Mouse (Mus musculus) ES-Bruce4 (cell line): ENCODE results near the gene Bad. TPM values are rescaled to one million over a fixed set of nuclear protein-coding genes. Genes with fewer than 3 reads are reported as not detected.

Experiments
- H3K27ac ChIP-seq: 2 replicates; pipeline ENCODE4 v1.5.1; 2012; ENCODE audit warnings: low read length, inconsistent platforms; ENCODE audit not compliant: insufficient read depth
- H3K27me3 ChIP-seq: 2 replicates; pipeline ENCODE4 v1.6.1; 2012; ENCODE audit warnings: mild to moderate bottlenecking, low read length, inconsistent platforms; ENCODE audit not compliant: control insufficient read depth, poor library complexity, insufficient read depth, severe bottlenecking
- H3K36me3 ChIP-seq: 2 replicates; pipeline ENCODE4 v1.6.1; 2012; ENCODE audit warnings: inconsistent platforms, mild to moderate bottlenecking, low read length, moderate library complexity; ENCODE audit not compliant: control insufficient read depth, poor library complexity, insufficient read depth, severe bottlenecking
- H3K4me1 ChIP-seq: one replicate; pipeline ENCODE4 v1.8.1; 2011; ENCODE audit warnings: low read length; ENCODE audit not compliant: control insufficient read depth, insufficient read depth
- H3K4me3 ChIP-seq: 2 replicates; pipeline ENCODE4 v1.5.1; 2011; ENCODE audit warnings: low read depth, mild to moderate bottlenecking, low read length
- H3K9ac ChIP-seq: 2 replicates; pipeline ENCODE4 v1.6.1; 2012; ENCODE audit warnings: low read depth, mild to moderate bottlenecking, inconsistent platforms; ENCODE audit not compliant: poor library complexity, severe bottlenecking
- H3K9me3 ChIP-seq: replicated peaks from 2 replicates; pipeline ENCODE4 v1.6.1; 2012; ENCODE audit warnings: mild to moderate bottlenecking, low read length, inconsistent platforms; ENCODE audit not compliant: control insufficient read depth, poor library complexity, insufficient read depth, severe bottlenecking
- CTCF ChIP-seq: IDR thresholded peaks from one replicate; pipeline ENCODE4 v1.8.1; 2011; ENCODE audit warnings: low read depth, low read length
- EP300 ChIP-seq: IDR thresholded peaks from 2 replicates; pipeline ENCODE4 v1.6.1; 2011; ENCODE audit warnings: low read depth, low read length; ENCODE audit not compliant: insufficient read depth
- POLR2A ChIP-seq: IDR thresholded peaks from one replicate; pipeline ENCODE4 v1.8.1; 2011; ENCODE audit warnings: low read length; ENCODE audit not compliant: insufficient read depth
- polyA plus RNA-seq: library from polyadenylated mRNA; stranded (reverse); fragments of >200 nt; gene quantifications from 2 replicates; pipeline ENCODE4 v1.2.4, GENCODE M21; 2011; ENCODE audit warnings: low read depth; ENCODE audit not compliant: missing spikeins, insufficient read depth, insufficient read length

The Bad gene
- polyA plus RNA-seq, 1 experiment: 14.6 TPM

DNA sequence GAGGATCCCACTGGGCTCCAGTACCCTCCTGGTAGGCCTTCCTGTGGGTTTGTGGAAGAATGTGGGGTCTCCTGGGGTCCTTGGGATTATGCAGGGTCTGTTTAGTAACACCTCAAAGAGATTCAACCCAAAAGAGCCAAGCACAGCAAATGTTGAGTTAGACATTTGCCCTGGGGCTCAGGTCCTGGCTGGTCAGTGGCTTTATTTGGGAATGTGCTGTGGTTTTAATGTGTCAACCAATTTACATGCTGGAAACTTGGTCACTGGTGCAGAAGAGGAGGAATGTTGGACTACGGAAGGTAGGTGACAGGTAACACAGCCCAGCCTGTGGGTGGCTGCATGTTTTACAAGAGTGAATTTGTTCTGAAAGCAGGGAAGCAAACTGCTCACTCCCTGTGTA is 38.6 kb upstream of the Bad start:
- TF ChIP-seq CTCF (no peak), POLR2A (no peak), EP300 (no peak)
- H3K27me3 ChIP-seq: no peaks in the 10 kb centered on the region

DNA sequence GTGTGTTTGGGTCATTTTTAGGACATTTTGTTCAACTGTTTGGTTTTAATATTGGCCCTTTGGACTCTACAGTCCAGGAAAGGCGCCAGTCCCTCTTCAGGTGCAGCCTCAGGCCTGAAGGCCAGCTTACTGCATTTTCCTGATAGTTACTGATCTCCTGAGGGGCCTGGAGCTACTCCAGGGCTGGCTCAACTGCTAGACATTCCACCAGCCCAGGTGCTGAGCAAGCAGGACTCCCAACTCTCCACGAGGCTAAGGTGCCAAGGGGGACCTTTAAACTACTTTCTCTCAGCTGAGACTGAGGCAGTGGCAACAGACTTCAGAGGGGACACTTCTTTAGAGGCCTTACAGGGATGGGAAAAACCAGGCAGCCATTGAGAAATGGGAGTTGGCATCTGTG is 36.8 kb upstream of the Bad start:
- no peaks in the 10 kb centered on the region for H3K4me1 ChIP-seq
- H3K9me3 ChIP-seq: 0 out of 2 replicates have a peak, but pooled peaks cover 2% of the 10 kb centered on the region
- H3K36me3 ChIP-seq: peaks cover 7% of the 10 kb centered on the region; the same call in 1 of the 2 replicates
- no peaks in the 10 kb centered on the region for H3K27me3 ChIP-seq
- no peak overlapping the region for H3K9ac ChIP-seq
- H3K27ac ChIP-seq: no peak overlapping the region
- TF ChIP-seq CTCF (no peak), POLR2A (no peak), EP300 (no peak)
- no peak overlapping the region for H3K4me3 ChIP-seq

More for the DNA sequence above, 38.6 kb upstream of the Bad start:
- H3K27ac ChIP-seq: no peak overlapping the region
- no peaks in the 10 kb centered on the region for H3K4me1 ChIP-seq
- H3K9me3 ChIP-seq: 0 out of 2 replicates have a peak, but pooled peaks cover 6% of the 10 kb centered on the region
- no peak overlapping the region for H3K9ac ChIP-seq
- peaks cover 7% of the 10 kb centered on the region; the same call in 1 of the 2 replicates for H3K36me3 ChIP-seq
- H3K4me3 ChIP-seq: no peak overlapping the region

DNA sequence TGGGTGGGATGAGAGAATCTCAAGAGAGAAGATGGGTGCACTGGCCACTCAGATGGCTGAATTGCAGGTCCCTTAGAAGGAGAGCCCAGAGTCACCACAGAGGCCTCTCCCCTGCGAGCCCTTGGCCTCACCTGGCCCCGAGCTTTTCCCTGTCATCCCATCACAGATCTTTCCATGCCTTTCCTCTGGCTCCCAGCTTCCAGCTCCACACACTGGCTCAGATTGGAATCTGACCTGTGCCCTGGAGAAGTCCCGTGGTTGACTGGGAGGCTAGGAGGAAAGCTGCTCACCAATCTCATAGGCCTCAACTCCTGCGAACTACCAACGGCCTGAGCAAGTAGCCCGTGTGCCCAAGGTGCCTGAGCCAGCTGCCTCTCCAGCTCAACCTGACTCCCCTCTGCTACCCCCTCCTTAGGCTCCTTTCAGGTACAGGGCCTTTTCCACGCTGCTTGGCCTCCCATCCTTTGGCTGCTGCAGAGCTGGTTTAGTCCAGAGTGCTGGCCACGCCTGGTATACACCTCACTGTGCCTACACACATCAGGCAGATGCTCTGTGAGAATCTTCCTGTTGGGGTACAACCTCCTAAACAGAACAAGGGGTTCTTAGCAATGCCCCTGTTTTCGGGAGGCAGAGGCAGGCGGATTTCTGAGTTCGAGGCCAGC is 36.0 kb upstream of the Bad start:
- TF ChIP-seq EP300 (no peak), POLR2A (no peak), CTCF (no peak)
- H3K9ac ChIP-seq: no peak overlapping the region

DNA sequence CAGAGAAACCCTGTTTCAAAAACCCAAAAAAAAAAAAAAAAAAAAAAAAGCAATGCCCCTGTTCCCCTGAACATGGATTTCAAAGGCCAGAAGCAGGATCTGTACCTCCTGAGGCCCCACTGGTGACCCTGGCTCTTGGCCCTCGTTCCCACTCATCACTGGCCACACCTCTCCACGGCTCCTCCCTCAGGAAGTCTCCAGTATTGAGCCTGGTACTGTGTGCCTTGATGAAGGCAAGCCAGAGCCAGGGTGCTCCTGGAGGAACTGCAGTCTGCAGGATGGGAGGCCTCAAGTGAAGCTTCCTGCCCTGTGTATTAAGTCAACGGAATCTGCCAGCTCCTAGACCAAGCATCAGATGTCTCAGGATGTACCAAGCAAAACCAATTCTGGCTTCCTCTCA is 35.5 kb upstream of the Bad start:
- H3K9me3 ChIP-seq: no peaks in the 10 kb centered on the region
- no peak overlapping the region for H3K9ac ChIP-seq
- H3K27me3 ChIP-seq: no peaks in the 10 kb centered on the region
- peaks cover 7% of the 10 kb centered on the region; the same call in 1 of the 2 replicates for H3K36me3 ChIP-seq
- no peaks in the 10 kb centered on the region for H3K4me1 ChIP-seq
- H3K4me3 ChIP-seq: no peak overlapping the region
- TF ChIP-seq EP300: no peak
- TF ChIP-seq CTCF: no peak
- TF ChIP-seq POLR2A: no peak
- H3K27ac ChIP-seq: no peak overlapping the region

More for the DNA sequence above, 36.0 kb upstream of the Bad start:
- Histone ChIP-seq H3K27ac (no peak overlapping the region), H3K4me1 (no peaks in the 10 kb centered on the region), H3K27me3 (no peaks in the 10 kb centered on the region), H3K36me3 (peaks cover 7% of the 10 kb centered on the region; the same call in 1 of the 2 replicates), H3K9me3 (no peaks in the 10 kb centered on the region), H3K4me3 (no peak overlapping the region)

DNA sequence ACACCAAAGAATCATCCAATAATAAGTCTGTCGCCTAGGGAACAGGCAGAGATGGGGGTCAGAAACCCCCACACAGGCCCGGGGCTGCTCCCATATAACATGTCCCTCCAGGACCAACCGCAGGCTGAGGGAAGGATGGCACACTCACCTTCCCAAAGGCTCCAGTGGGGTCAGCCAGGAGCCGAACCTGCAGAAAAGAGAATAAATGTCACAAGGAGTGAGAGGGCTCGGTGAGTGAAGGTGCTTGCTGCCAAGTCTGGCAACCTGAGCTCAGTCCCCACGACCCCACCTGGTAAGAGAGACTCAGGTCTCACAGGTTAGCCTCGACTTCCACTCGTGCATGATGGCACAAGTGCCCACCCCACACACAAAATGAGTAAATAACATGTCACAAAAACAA is 34.6 kb upstream of the Bad start:
- Histone ChIP-seq H3K27ac (no peak overlapping the region), H3K27me3 (no peaks in the 10 kb centered on the region), H3K4me3 (no peak overlapping the region), H3K9me3 (no peaks in the 10 kb centered on the region), H3K4me1 (no peaks in the 10 kb centered on the region), H3K36me3 (peaks cover 10% of the 10 kb centered on the region; the same call in 1 of the 2 replicates), H3K9ac (no peak overlapping the region)
- TF ChIP-seq POLR2A (no peak), CTCF (no peak), EP300 (no peak)

DNA sequence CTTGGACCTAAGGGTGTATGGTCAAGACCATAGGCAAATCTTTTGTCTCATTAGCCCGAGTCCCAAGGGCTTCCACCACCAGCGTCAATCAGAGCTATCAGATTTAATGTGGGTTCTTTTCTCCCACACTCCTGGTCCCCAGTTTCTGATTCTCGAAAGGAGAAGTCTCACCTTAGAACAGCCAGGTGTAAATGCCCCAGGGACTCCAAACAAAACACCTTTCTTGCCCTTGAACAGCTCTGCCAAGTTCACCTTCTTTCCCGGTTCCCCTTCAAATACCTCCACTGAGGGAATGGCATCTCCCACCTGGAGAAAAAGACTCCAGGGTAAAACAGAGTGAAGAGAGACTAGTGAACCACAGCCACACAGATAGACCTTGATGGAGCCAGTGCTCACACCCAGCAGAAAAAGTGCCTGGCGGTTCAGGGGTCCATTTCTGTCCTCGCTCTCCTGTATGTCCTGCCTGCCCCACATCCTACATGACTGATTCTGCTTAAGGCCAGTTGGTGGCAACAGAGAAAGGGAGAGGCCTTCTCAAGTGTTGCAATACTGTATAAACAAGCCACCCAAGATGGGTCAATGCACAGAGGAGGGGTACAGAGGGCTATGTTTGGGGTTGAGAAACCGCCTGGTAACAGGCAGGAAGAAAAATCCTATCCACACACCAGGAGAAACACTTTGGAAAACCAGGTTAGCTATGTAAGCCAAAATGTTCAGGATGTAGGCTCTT is 33.7 kb upstream of the Bad start:
- Histone ChIP-seq H3K36me3 (peaks cover 14% of the 10 kb centered on the region; the same call in 1 of the 2 replicates), H3K4me3 (no peak overlapping the region), H3K4me1 (no peaks in the 10 kb centered on the region), H3K9ac (no peak overlapping the region), H3K27ac (no peak overlapping the region), H3K27me3 (no peaks in the 10 kb centered on the region), H3K9me3 (no peaks in the 10 kb centered on the region)
- TF ChIP-seq POLR2A (no peak), CTCF (no peak), EP300 (no peak)
